Mouse (Mus musculus) retina, embryonic 14.5 days (tissue): Measurements from ENCODE around the gene Milr1.
A peak's percentile ranks its signal among the peaks of the same experiment; 100 is the strongest.
"Not testable (repeated sequence)": the region's sequence is repeated elsewhere in the genome, so short reads cannot be mapped to it uniquely, and the experiment has no call there.

ENCODE experiments used
- DNase-seq: peaks from one replicate; pipeline ENCODE4 v3.0.0-alpha.2; 2015; ENCODE audit warnings: low spot score

The Milr1 gene

GRCm38 (mm10) chr11:106751039-106752018 lies at the start of gene Milr1:
Milr1 (plus strand) TSS chr11:106751226.
- DNase-seq = no peak

GRCm38 (mm10) chr11:106701589-106701988 lies 49.4 kb upstream of the Milr1 start:
- DNase-seq = no peak

- DNase-seq = no peak
Observed at GRCm38 (mm10) chr11:106702584-106702983, 48.4 kb upstream of the Milr1 start.

- no peak for DNase-seq
Observed at GRCm38 (mm10) chr11:106703931-106704330, 47.1 kb upstream of the Milr1 start.

- no peak for DNase-seq
Observed at GRCm38 (mm10) chr11:106704399-106705111, 46.5 kb upstream of the Milr1 start.

GRCm38 (mm10) chr11:106706212-106706611 lies 44.8 kb upstream of the Milr1 start:
- no peak for DNase-seq

GRCm38 (mm10) chr11:106707085-106707484 lies 43.9 kb upstream of the Milr1 start:
- DNase-seq = no peak

- DNase-seq = no peak
Observed at GRCm38 (mm10) chr11:106707866-106708265, 43.2 kb upstream of the Milr1 start.

GRCm38 (mm10) chr11:106709227-106709985 lies 41.6 kb upstream of the Milr1 start:
- DNase-seq = peak; percentile 12

- no peak for DNase-seq
Observed at GRCm38 (mm10) chr11:106710789-106711188, 40.2 kb upstream of the Milr1 start.

- no peak for DNase-seq
Observed at GRCm38 (mm10) chr11:106715066-106715465, 36.0 kb upstream of the Milr1 start.

GRCm38 (mm10) chr11:106716568-106716967 lies 34.5 kb upstream of the Milr1 start:
- no peak for DNase-seq

- no peak for DNase-seq
Observed at GRCm38 (mm10) chr11:106720379-106720778, 30.6 kb upstream of the Milr1 start.

GRCm38 (mm10) chr11:106722831-106723361 lies 28.1 kb upstream of the Milr1 start:
- DNase-seq = no peak

- DNase-seq = peak; percentile 43
Observed at GRCm38 (mm10) chr11:106723611-106724125, 27.4 kb upstream of the Milr1 start.

- DNase-seq = no peak
Observed at GRCm38 (mm10) chr11:106724176-106724915, 26.7 kb upstream of the Milr1 start.

- not testable (repeated sequence) for DNase-seq
Observed at GRCm38 (mm10) chr11:106724916-106725235, 26.1 kb upstream of the Milr1 start.

GRCm38 (mm10) chr11:106727967-106728366 lies 23.1 kb upstream of the Milr1 start:
- peak; percentile 15 for DNase-seq

GRCm38 (mm10) chr11:106728402-106729366 lies 22.3 kb upstream of the Milr1 start:
- no peak for DNase-seq

- no peak for DNase-seq
Observed at GRCm38 (mm10) chr11:106729656-106730055, 21.4 kb upstream of the Milr1 start.
